Mouse (Mus musculus) stomach, embryonic 14.5 days (tissue): Measurements from ENCODE around the gene Fsd1l. TPM values are rescaled to one million over a fixed set of nuclear protein-coding genes. Genes with fewer than 3 reads are reported as not detected.

Experiments used
- ATAC-seq: fragments of 200-750 bp; cut with Nextera tagmentation; 2 replicates; pipeline ENCODE4 v1.8.0; 2017; ENCODE audit warnings: low read depth, moderate TSS enrichment; ENCODE audit not compliant: insufficient number of reproducible peaks, insufficient read depth, low FRiP score
- H3K27ac ChIP-seq: fragments of 300-500 bp; sonication (generic); 2 replicates; pipeline ENCODE4 v1.5.1; 2014; ENCODE audit warnings: mild to moderate bottlenecking, low read length, moderate library complexity, mixed read lengths
- H3K27me3 ChIP-seq: fragments of 300-500 bp; sonication (generic); 2 replicates; pipeline ENCODE4 v1.6.1; 2014; ENCODE audit warnings: low read length, control low read depth, mixed read lengths; ENCODE audit not compliant: control insufficient read depth, insufficient read depth
- H3K36me3 ChIP-seq: fragments of 300-500 bp; sonication (generic); 2 replicates; pipeline ENCODE4 v1.6.1; 2014; ENCODE audit warnings: mild to moderate bottlenecking, control low read depth, low read length, moderate library complexity, mixed read lengths; ENCODE audit not compliant: control insufficient read depth, insufficient read depth
- H3K4me1 ChIP-seq: fragments of 300-500 bp; sonication (generic); 2 replicates; pipeline ENCODE4 v1.6.1; 2014; ENCODE audit warnings: low read length, control low read depth, mixed read lengths; ENCODE audit not compliant: control insufficient read depth, insufficient read depth
- H3K4me2 ChIP-seq: fragments of 300-500 bp; sonication (generic); replicated peaks from 2 replicates; pipeline ENCODE4 v1.6.1; 2014; ENCODE audit warnings: low read depth, low read length, control low read depth
- H3K4me3 ChIP-seq: fragments of 300-500 bp; sonication (generic); 2 replicates; pipeline ENCODE4 v1.5.1; 2014; ENCODE audit warnings: low read depth, low read length, control low read depth
- H3K9ac ChIP-seq: fragments of 300-500 bp; sonication (generic); replicated peaks from 2 replicates; pipeline ENCODE4 v1.6.1; 2014; ENCODE audit warnings: low read depth, mild to moderate bottlenecking, control low read depth, low read length, moderate library complexity, mixed read lengths
- H3K9me3 ChIP-seq: fragments of 300-500 bp; sonication (generic); 2 replicates; pipeline ENCODE4 v1.6.1; 2016; ENCODE audit warnings: low read depth, low read length, control low read depth; ENCODE audit not compliant: control insufficient read depth
- WGBS: fragments of 180-500 bp; shearing (Covaris S2); extraction: QIAGEN DNeasy Blood & Tissue Kit; methylation state at CpG from one replicate; pipeline ENCODE4 v1.1.7; 2014; 5-methylcytosine and 5-hydroxymethylcytosine counted together
- polyA plus RNA-seq: library from polyadenylated mRNA; unstranded; fragments of >200 nt; fragmentation: Nextera tagmentation; extraction: Ambion mirVana; gene quantifications from 2 replicates; pipeline ENCODE4 v1.2.1, GENCODE M21; 2014

Fsd1l gene
- polyA plus RNA-seq, 1 experiment from 2014 or later, result 11.4 TPM

DNA sequence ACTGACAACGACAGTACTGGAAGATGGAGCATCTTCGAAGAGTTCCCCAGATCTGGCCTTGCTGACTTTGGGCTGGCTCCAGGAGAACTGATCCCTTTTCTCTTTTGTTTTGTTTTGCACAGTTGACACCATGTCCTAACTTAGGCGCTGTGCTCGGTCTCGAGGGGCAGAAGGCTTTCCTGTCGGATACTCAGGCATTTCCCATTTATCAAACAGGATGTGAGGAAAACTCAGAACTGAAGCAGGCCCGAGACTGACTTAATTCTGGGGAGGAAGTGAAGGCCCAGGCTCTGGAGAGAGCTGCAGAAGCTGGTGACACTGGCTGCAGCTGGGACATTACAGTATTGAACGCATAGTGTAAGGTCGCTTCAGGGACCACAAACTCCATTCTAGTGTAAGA lies 38.9 kb upstream of the Fsd1l start:
- Histone ChIP-seq H3K4me1 (no peaks in the 10 kb centered on the region), H3K9me3 (no peaks in the 10 kb centered on the region), H3K27ac (0 out of 2 replicates have a peak overlapping the region, but pooled peaks have one; percentile 33), H3K4me3 (no peak overlapping the region), H3K4me2 (no peak overlapping the region), H3K27me3 (no peaks in the 10 kb centered on the region), H3K36me3 (no peaks in the 10 kb centered on the region), H3K9ac (no peak overlapping the region)
- no peak for ATAC-seq
- 53% methylated on average over 9 of the region's 9 CpGs for WGBS

DNA sequence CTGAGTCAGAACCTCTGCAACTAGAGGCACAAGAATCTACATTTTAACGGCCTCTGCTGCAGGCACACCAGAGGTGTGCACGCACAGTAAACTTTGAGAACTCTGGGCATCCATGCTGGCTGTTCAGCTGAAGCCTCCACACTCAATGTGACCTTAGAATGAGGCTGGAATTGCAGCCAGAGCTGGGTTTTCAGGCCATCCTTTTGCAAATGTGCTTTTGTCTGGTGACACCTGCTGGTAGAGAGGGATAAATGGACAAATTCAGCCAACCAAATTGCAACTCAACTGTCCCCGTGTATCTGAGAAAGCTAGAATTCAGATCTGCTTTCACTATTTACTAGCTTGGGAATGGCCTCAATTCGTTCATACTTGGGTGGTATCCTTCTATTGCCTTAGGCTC lies 37.1 kb upstream of the Fsd1l start:
- Histone ChIP-seq H3K9me3 (no peaks in the 10 kb centered on the region), H3K9ac (no peak overlapping the region), H3K27me3 (no peaks in the 10 kb centered on the region), H3K4me2 (no peak overlapping the region), H3K4me1 (no peaks in the 10 kb centered on the region), H3K36me3 (no peaks in the 10 kb centered on the region), H3K4me3 (no peak overlapping the region), H3K27ac (no peak overlapping the region)
- WGBS, result 40% methylated on average over 4 of the region's 4 CpGs
- no peak; the same call in 1 of the 2 replicates for ATAC-seq

DNA sequence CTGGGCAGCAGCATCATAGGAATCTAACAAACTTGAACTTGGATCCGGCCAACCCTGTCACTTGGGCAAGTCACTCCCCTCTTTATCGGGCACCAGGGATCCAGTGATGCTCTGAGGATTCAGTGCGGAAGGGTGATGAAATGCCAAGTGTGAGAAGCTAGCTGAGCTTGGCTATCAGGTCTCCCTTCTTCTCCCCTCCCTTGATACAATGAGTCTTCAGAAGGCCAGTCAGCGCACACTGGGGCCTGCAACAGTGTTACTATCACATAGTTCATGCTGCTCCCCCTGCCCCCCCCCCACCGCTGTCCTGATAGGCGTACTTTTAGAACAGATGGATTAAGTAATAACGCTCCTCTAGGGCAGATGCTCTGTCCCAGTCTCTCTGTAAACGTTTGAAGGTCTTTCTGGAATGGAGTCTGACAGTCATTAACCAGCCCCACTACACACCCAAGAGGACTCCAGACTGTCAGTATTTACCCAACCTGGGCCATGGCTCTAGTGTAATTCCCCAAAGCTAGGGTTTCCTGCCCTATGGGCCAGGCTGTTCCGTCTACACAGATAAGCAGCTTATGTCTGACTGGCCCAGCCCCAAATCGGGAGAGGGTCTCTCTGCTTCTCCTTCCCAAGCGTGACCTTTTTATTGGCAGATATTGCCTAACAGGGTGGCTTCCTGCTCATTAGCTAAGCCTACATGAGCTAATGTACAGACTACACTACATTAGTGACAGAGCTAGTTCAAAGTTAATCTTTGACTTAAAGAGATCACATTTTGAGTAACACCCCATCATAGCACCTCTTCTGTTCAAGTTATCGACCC lies 35.8 kb upstream of the Fsd1l start:
- Histone ChIP-seq H3K4me3 (no peak overlapping the region), H3K4me1 (no peaks in the 10 kb centered on the region), H3K9ac (no peak overlapping the region), H3K27me3 (no peaks in the 10 kb centered on the region), H3K4me2 (no peak overlapping the region), H3K9me3 (no peaks in the 10 kb centered on the region), H3K27ac (no peak overlapping the region), H3K36me3 (no peaks in the 10 kb centered on the region)
- 68% methylated on average over 12 of the region's 12 CpGs for WGBS
- peak; percentile 78; the same call in 1 of the 2 replicates for ATAC-seq

DNA sequence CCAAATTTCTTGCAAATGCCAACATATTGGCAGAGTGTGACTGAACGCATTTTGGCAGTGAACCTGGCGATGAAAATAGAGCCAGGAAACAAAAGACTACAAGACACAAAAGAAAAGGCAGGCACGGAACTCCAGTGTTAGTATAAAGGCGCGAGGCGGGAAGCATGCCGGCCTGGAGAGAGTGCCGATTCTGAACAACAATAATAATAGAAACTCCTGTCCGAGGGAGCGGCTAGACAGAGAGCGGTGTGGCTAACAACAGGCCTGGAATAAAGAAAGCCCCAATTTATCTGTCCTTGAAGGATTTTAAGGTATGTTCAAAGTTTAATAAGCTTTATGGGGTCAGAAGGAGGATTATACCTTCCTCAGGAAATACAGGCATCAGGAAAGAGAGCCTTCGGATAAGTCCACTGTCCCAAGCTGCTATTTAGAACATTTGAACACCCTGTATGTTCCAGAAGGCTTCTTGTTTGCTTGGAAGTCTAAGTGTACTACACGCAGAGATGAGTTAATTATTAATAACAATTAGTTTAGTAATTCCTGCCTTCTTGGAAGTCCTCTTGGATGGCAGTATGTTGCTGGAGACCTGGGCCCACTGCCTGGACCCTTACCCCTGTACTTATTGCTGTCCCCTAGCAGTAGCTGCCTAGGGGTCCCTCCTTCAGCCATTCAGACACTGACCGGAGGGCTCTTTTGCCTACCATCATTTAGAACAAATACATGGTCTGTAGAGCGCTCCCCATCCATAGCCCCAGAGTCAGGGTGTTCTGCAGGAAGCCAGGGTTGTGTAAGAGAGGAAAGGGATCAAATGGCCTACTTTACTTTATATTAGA lies 35.0 kb upstream of the Fsd1l start:
- H3K27me3 ChIP-seq, result no peaks in the 10 kb centered on the region
- no peaks in the 10 kb centered on the region for H3K4me1 ChIP-seq
- 70% methylated on average over 15 of the region's 15 CpGs for WGBS
- H3K27ac ChIP-seq, result no peak overlapping the region
- H3K9me3 ChIP-seq, result no peaks in the 10 kb centered on the region
- H3K9ac ChIP-seq, result no peak overlapping the region
- H3K4me3 ChIP-seq, result no peak overlapping the region
- ATAC-seq, result no peak
- no peak overlapping the region for H3K4me2 ChIP-seq
- no peaks in the 10 kb centered on the region for H3K36me3 ChIP-seq

DNA sequence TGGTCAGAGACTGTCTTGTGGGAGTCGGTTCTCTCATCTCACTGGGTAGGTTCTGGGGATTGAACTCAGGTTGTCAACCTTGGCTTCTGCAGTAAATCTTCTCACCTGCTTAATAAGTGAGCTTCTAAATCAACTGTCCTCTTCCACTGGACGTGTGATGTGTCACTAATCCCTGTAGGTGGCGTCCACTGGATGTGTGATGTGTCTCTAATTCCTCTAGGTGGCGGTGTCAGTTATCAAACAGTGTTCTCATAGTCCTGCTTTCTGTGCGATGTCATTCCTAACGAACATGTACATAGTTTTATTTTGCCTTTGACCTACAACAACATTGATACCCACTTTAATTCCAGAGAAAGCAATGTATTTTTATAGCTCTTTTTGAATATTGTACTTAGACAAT lies 30.8 kb upstream of the Fsd1l start:
- 49% methylated on average over 6 of the region's 6 CpGs for WGBS
- no peak overlapping the region for H3K4me2 ChIP-seq

DNA sequence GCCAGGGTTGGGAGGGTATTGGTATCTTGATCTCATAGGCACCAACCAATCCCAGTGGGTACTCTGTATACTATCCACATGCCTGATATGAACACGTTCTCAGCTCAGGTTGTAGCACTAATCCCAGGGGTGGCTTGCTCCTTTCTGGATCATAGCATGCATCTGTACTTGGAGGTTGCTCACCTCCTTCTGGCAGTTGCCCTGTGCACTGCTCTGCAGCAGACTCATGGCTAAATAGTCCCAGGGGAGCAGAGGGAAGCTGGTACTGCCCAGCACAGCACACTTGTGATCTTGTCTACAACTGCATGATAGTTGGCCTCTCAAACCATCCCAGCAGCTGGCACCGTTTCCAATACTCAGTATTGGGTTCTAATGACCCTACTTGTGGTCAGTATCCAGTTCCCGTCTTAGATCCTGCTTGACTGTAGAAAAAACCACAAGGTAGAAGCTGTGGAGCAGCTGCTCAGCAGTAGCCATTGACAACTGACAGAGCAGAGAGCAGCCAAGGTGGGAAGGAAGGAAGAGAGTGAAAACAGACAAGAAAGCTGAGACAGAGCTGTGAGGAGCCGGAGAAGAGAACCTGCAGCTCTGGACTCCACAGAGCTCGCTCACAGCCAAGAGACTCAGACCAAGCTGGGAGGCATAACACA lies 16.6 kb upstream of the Fsd1l start:
- Histone ChIP-seq H3K4me3 (no peak overlapping the region), H3K9ac (no peak overlapping the region), H3K4me2 (no peak overlapping the region), H3K27ac (no peak overlapping the region), H3K36me3 (no peaks in the 10 kb centered on the region), H3K27me3 (no peaks in the 10 kb centered on the region), H3K4me1 (no peaks in the 10 kb centered on the region), H3K9me3 (no peaks in the 10 kb centered on the region)
- 89% methylated on average over 5 of the region's 5 CpGs for WGBS
- ATAC-seq, result no peak

More for the DNA sequence above, 30.8 kb upstream of the Fsd1l start:
- Histone ChIP-seq H3K27me3 (no peaks in the 10 kb centered on the region), H3K9me3 (no peaks in the 10 kb centered on the region), H3K4me3 (no peak overlapping the region), H3K36me3 (no peaks in the 10 kb centered on the region), H3K4me1 (no peaks in the 10 kb centered on the region), H3K27ac (no peak overlapping the region), H3K9ac (no peak overlapping the region)
- no peak for ATAC-seq

- Histone ChIP-seq H3K9me3 (no peaks in the 10 kb centered on the region), H3K4me3 (no peak overlapping the region), H3K27ac (no peak overlapping the region), H3K36me3 (no peaks in the 10 kb centered on the region), H3K9ac (no peak overlapping the region), H3K4me2 (no peak overlapping the region), H3K27me3 (no peaks in the 10 kb centered on the region), H3K4me1 (no peaks in the 10 kb centered on the region)
- no peak for ATAC-seq
- 54% methylated on average over 3 of the region's 3 CpGs for WGBS
Observed at GRCm38 (mm10) chr4:53617968-53618367, 13.3 kb upstream of the Fsd1l start.

- 81% methylated on average over 6 of the region's 6 CpGs for WGBS
- Histone ChIP-seq H3K36me3 (no peaks in the 10 kb centered on the region), H3K4me3 (no peak overlapping the region), H3K9ac (no peak overlapping the region), H3K27ac (no peak overlapping the region), H3K9me3 (no peaks in the 10 kb centered on the region), H3K4me1 (no peaks in the 10 kb centered on the region), H3K27me3 (no peaks in the 10 kb centered on the region), H3K4me2 (no peak overlapping the region)
- ATAC-seq, result no peak
Observed at GRCm38 (mm10) chr4:53620104-53620503, 11.2 kb upstream of the Fsd1l start.
